Mouse (Mus musculus) kidney, embryonic 15.5 days (tissue): ENCODE data around the gene Ssc5d. TPM values are rescaled to one million over a fixed set of nuclear protein-coding genes. Genes with fewer than 3 reads are reported as not detected.

Source experiments
- ATAC-seq: fragments of 200-750 bp; cut with Nextera tagmentation; replicated peaks from 2 replicates; pipeline ENCODE4 v1.8.0; 2017; ENCODE audit warnings: moderate TSS enrichment; ENCODE audit not compliant: low FRiP score
- H3K27ac ChIP-seq: fragments of 300-500 bp; sonication (generic); 2 replicates; pipeline ENCODE4 v1.5.1; 2015; ENCODE audit warnings: mild to moderate bottlenecking, inconsistent platforms
- H3K27me3 ChIP-seq: fragments of 300-500 bp; sonication (generic); 2 replicates; pipeline ENCODE4 v1.6.1; 2015; ENCODE audit warnings: inconsistent platforms
- H3K36me3 ChIP-seq: fragments of 300-500 bp; sonication (generic); 2 replicates; pipeline ENCODE4 v1.6.1; 2015; ENCODE audit warnings: inconsistent platforms
- H3K4me1 ChIP-seq: fragments of 300-500 bp; sonication (generic); 2 replicates; pipeline ENCODE4 v1.6.1; 2015; ENCODE audit warnings: inconsistent platforms
- H3K4me2 ChIP-seq: fragments of 300-500 bp; sonication (generic); 2 replicates; pipeline ENCODE4 v1.6.1; 2015; ENCODE audit warnings: moderate library complexity, mild to moderate bottlenecking, inconsistent platforms
- H3K4me3 ChIP-seq: fragments of 300-500 bp; sonication (generic); replicated peaks from 2 replicates; pipeline ENCODE4 v1.5.1; 2015; ENCODE audit warnings: mild to moderate bottlenecking, inconsistent platforms
- H3K9ac ChIP-seq: fragments of 300-500 bp; sonication (generic); 2 replicates; pipeline ENCODE4 v1.6.1; 2015; ENCODE audit warnings: mild to moderate bottlenecking, inconsistent platforms
- H3K9me3 ChIP-seq: fragments of 300-500 bp; sonication (generic); replicated peaks from 2 replicates; pipeline ENCODE4 v1.6.1; 2016; ENCODE audit warnings: inconsistent platforms
- WGBS: fragments of 180-500 bp; shearing (Covaris S2); methylation state at CpG from one replicate; pipeline ENCODE4 v1.1.7; 2015; ENCODE audit warnings: mixed read lengths; 5-methylcytosine and 5-hydroxymethylcytosine counted together
- polyA plus RNA-seq: library from polyadenylated mRNA; unstranded; fragments of >200 nt; fragmentation: Nextera tagmentation; extraction: Ambion mirVana; gene quantifications from 2 replicates; pipeline ENCODE4 v1.2.1, GENCODE M21; 2015

Gene Ssc5d
- polyA plus RNA-seq, 1 experiment from 2014 or later: 2.7 TPM

GRCm38 (mm10) chr7:4902404-4902803, 23.2 kb upstream of the Ssc5d start:
- Histone ChIP-seq H3K36me3 (no peaks in the 10 kb centered on the region), H3K27ac (no peak overlapping the region), H3K4me2 (no peak overlapping the region), H3K9me3 (peaks cover 3% of the 10 kb centered on the region; the same call in 1 of the 2 replicates), H3K4me3 (no peak overlapping the region), H3K9ac (no peak overlapping the region), H3K4me1 (peaks cover 18% of the 10 kb centered on the region), H3K27me3 (no peaks in the 10 kb centered on the region)
- ATAC-seq: no peak
- 85% methylated on average over 9 of the region's 9 CpGs for WGBS

GRCm38 (mm10) chr7:4906466-4906950, 19.1 kb upstream of the Ssc5d start, which contains the start of gene Gm36210:
Gm36210 (minus strand) TSS chr7:4906516.
- Histone ChIP-seq H3K4me1 (peaks cover 8% of the 10 kb centered on the region; the same call in 1 of the 2 replicates), H3K4me2 (no peak within 1 kb of the TSS)
- ATAC-seq: no peak

GRCm38 (mm10) chr7:4911561-4911960, 14.0 kb upstream of the Ssc5d start:
- Histone ChIP-seq H3K4me1 (peaks cover 17% of the 10 kb centered on the region), H3K9me3 (no peaks in the 10 kb centered on the region), H3K27me3 (no peaks in the 10 kb centered on the region), H3K27ac (peak overlapping the region; percentile 65), H3K4me3 (no peak overlapping the region), H3K4me2 (no peak overlapping the region), H3K9ac (no peak overlapping the region), H3K36me3 (no peaks in the 10 kb centered on the region)
- no peak for ATAC-seq
- WGBS: 34% methylated on average over 9 of the region's 9 CpGs

More at GRCm38 (mm10) chr7:4906466-4906950, 19.1 kb upstream of the Ssc5d start, which contains the start of gene Gm36210:
- no peak within 1 kb of the TSS for H3K9ac ChIP-seq
- H3K4me3 ChIP-seq: no peak within 1 kb of the TSS
- H3K9me3 ChIP-seq: no peaks in the 10 kb centered on the region
- no peaks in the 10 kb centered on the region for H3K36me3 ChIP-seq
- WGBS: 51% methylated on average over 10 of the region's 10 CpGs
- H3K27ac ChIP-seq: no peak within 1 kb of the TSS
- H3K27me3 ChIP-seq: no peaks in the 10 kb centered on the region

GRCm38 (mm10) chr7:4912248-4912647, 13.3 kb upstream of the Ssc5d start:
- Histone ChIP-seq H3K9me3 (no peaks in the 10 kb centered on the region), H3K36me3 (peaks cover under 1% of the 10 kb centered on the region; the same call in 1 of the 2 replicates), H3K9ac (no peak overlapping the region), H3K27ac (no peak overlapping the region), H3K4me3 (no peak overlapping the region), H3K4me2 (no peak overlapping the region), H3K4me1 (peaks cover 20% of the 10 kb centered on the region), H3K27me3 (no peaks in the 10 kb centered on the region)
- no peak for ATAC-seq
- 69% methylated on average over 5 of the region's 5 CpGs for WGBS

- ATAC-seq: peak; percentile 87
- no peaks in the 10 kb centered on the region for H3K27me3 ChIP-seq
- H3K4me1 ChIP-seq: peaks cover 20% of the 10 kb centered on the region
- WGBS: under 1% methylated on average over 53 of the region's 56 CpGs
- H3K9me3 ChIP-seq: no peaks in the 10 kb centered on the region
- H3K27ac ChIP-seq: peak within 1 kb of the TSS; percentile 99
- H3K9ac ChIP-seq: peak within 1 kb of the TSS; percentile 87
- peak within 1 kb of the TSS; percentile 79 for H3K4me3 ChIP-seq
- H3K36me3 ChIP-seq: peaks cover 29% of the 10 kb centered on the region
- H3K4me2 ChIP-seq: peak within 1 kb of the TSS; percentile 76
Measured at GRCm38 (mm10) chr7:4915007-4915665, 10.4 kb upstream of the Ssc5d start, which contains the start of gene Zfp628. Zfp628 (plus strand) TSS chr7:4915217.

GRCm38 (mm10) chr7:4915669-4916416, 9.7 kb upstream of the Ssc5d start:
- no peaks in the 10 kb centered on the region for H3K9me3 ChIP-seq

GRCm38 (mm10) chr7:4917494-4917893, 8.1 kb upstream of the Ssc5d start:
- Histone ChIP-seq H3K9ac (no peak overlapping the region), H3K27me3 (no peaks in the 10 kb centered on the region), H3K9me3 (no peaks in the 10 kb centered on the region), H3K4me3 (no peak overlapping the region), H3K4me1 (peaks cover 31% of the 10 kb centered on the region), H3K27ac (no peak overlapping the region), H3K4me2 (no peak overlapping the region), H3K36me3 (peaks cover 41% of the 10 kb centered on the region)
- no peak for ATAC-seq
- WGBS: 85% methylated on average over 2 of the region's 2 CpGs

More at GRCm38 (mm10) chr7:4915669-4916416, 9.7 kb upstream of the Ssc5d start:
- Histone ChIP-seq H3K27me3 (no peaks in the 10 kb centered on the region), H3K9ac (peak overlapping the region; percentile 87), H3K36me3 (peaks cover 36% of the 10 kb centered on the region), H3K4me2 (peak overlapping the region; percentile 76), H3K4me1 (peaks cover 19% of the 10 kb centered on the region), H3K4me3 (peak overlapping the region; percentile 79), H3K27ac (peak overlapping the region; percentile 99)
- 10% methylated on average over 14 of the region's 14 CpGs for WGBS
- peak; percentile 71 for ATAC-seq

GRCm38 (mm10) chr7:4918681-4919080, 6.9 kb upstream of the Ssc5d start:
- no peaks in the 10 kb centered on the region for H3K27me3 ChIP-seq
- H3K4me2 ChIP-seq: no peak overlapping the region
- H3K9ac ChIP-seq: no peak overlapping the region
- ATAC-seq: no peak
- H3K4me3 ChIP-seq: no peak overlapping the region
- peaks cover 43% of the 10 kb centered on the region for H3K4me1 ChIP-seq
- H3K9me3 ChIP-seq: no peaks in the 10 kb centered on the region
- peaks cover 41% of the 10 kb centered on the region for H3K36me3 ChIP-seq
- H3K27ac ChIP-seq: no peak overlapping the region
- 90% methylated on average over 15 of the region's 15 CpGs for WGBS

- WGBS: 86% methylated on average over 21 of the region's 21 CpGs
- Histone ChIP-seq H3K4me2 (no peak overlapping the region), H3K27ac (no peak overlapping the region), H3K9ac (no peak overlapping the region), H3K27me3 (no peaks in the 10 kb centered on the region), H3K36me3 (peaks cover 41% of the 10 kb centered on the region), H3K9me3 (no peaks in the 10 kb centered on the region), H3K4me1 (peaks cover 47% of the 10 kb centered on the region), H3K4me3 (no peak overlapping the region)
- no peak for ATAC-seq
Measured at GRCm38 (mm10) chr7:4919096-4919495, 6.5 kb upstream of the Ssc5d start.

- no peak overlapping the region for H3K9ac ChIP-seq
- peaks cover 52% of the 10 kb centered on the region for H3K4me1 ChIP-seq
- H3K27ac ChIP-seq: no peak overlapping the region
- no peak for ATAC-seq
- peaks cover 41% of the 10 kb centered on the region for H3K36me3 ChIP-seq
- no peaks in the 10 kb centered on the region for H3K27me3 ChIP-seq
- 90% methylated on average over 21 of the region's 21 CpGs for WGBS
- H3K4me3 ChIP-seq: no peak overlapping the region
- no peaks in the 10 kb centered on the region for H3K9me3 ChIP-seq
- no peak overlapping the region for H3K4me2 ChIP-seq
Measured at GRCm38 (mm10) chr7:4919971-4920370, 5.6 kb upstream of the Ssc5d start.

- 91% methylated on average over 19 of the region's 19 CpGs for WGBS
- H3K4me3 ChIP-seq: no peak overlapping the region
- no peak overlapping the region for H3K4me2 ChIP-seq
- no peak for ATAC-seq
- peaks cover 41% of the 10 kb centered on the region for H3K36me3 ChIP-seq
- no peak overlapping the region for H3K9ac ChIP-seq
- no peaks in the 10 kb centered on the region for H3K9me3 ChIP-seq
- peak overlapping the region; percentile 92 for H3K27ac ChIP-seq
- peaks cover 57% of the 10 kb centered on the region for H3K4me1 ChIP-seq
- no peaks in the 10 kb centered on the region for H3K27me3 ChIP-seq
Measured at GRCm38 (mm10) chr7:4920496-4920895, 5.1 kb upstream of the Ssc5d start.
